Mouse (Mus musculus) adrenal gland, adult (tissue): ENCODE results near the gene Stim1.

ENCODE experiments used
- DNase-seq, 2 experiments: peaks; one replicate each; pipeline ENCODE4 v3.0.0; 2022 to 2023; ENCODE audit warnings: low spot score in 1 of 2; ENCODE audit not compliant: inconsistent age in 2 of 2

Gene Stim1

DNA sequence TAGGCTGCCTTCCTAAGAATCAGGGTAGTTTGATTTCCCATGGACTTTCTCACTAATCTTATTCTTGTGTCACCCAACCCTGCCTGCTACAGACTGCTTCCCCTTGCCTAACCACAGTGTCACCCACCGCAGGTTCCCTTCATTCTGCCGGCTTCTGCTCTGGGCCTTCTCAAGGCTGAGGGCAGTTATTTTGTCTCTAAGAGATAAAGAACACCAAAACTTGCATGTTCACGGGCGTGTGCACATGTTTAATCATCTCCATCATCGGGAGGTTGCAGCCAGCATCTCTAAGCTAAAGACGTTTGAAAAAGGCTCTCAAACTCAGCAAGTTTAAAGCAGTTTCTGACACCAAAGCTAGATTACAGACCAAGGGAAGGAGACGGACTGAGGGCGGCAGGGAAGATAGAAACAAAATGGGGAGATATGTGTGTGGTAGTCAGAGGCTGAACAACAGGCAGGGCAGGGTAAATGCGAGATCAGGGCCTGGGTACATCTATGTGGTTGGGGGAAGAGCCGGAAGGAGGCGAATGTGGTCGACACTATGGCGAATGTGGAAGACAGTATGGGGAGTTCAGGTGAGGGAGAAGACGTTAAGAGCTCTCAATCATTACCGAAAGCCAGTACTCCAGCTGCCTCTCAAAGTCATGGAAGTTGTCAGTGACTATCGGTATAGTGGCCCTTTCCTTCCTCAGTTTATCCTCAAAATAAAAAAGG lies 18.8 kb upstream of the Stim1 start:
- DNase-seq, result peak in 1 of 2 experiments; percentile 56

DNA sequence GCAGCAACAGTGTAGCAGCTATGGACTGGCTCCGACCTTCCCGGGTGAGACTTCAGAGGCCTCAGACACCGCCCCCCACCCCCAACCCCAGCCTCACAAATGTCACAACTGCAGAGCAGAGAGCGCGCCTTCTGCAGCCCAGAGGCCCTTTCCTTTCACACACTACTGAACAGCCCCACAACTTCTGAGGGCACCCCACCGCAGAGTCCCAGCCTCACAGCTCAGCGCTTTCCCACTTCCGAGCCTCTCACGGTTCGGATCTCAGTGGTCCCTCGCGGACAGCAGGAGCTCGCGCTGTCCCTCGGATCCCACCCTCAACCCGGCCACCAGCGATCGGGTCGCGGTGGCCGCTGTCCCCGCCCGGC lies 18.1 kb upstream of the Stim1 start:
- no peak for DNase-seq

DNA sequence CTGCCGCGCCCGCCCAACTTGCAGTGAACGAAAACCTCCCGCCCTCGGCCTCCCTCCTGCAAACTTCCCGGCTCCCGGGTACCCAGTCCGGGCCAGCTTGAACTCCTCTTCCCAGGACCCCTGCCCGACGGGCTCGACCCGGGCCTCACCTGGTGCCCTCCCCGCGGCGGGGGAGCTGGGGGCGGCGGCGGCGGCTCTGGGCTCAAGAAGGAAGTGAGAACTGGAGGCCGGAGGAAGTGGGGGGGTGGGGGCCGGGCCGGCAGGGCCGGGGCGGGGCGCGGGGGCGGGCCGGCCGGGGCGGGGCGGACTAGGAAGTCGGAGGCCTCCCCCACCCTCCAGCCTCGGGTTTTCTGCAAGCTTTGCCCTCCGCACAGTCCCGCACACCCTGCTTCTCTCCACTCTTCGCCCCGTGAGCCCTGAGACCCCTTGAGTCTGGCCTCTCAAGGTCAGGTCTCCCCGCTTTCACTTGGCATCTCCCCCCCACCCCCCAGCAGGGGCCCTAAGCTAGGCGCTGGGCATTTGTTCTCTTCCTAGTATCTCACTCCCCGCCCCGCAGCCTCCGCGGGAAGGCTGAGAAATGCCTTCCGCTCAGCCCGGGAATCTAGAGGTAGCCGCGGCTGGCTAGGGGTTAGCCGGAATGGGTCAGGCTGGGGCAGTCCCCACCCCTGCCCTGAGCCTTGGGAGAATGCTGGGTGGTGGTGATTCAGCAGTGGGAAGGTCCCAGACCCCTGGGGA lies 17.5 kb upstream of the Stim1 start:
- DNase-seq, result peak; percentile 86 to 95

DNA sequence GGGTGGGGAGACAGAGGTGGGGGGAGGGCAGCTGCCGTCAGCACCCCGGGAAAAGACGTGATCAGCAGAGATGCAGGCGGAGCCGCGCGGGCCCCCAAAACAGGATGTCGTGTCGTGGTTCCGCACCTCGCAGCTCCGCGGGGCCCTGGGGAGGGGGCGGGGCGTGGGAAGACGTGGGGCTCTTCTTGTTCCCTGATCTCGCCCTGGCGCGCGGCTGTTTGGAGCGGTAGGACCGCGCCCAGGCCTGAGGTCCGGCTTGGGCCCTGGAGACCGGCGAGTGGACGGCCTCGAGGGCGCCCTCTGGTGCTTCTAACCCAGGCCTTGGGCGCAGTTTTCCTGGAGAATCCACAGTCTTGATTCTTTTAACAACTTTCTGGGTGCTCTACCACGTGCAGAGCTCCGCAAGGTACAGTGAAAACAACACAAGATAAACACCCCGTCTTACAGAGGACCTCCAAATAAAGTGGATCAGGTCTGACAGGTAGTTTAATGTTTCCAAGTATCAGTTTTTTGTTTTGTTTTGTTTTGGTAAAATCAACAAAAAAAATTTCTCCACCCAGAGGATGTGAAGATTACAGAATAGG lies 16.9 kb upstream of the Stim1 start:
- DNase-seq, result peak; percentile 94 to 98

DNA sequence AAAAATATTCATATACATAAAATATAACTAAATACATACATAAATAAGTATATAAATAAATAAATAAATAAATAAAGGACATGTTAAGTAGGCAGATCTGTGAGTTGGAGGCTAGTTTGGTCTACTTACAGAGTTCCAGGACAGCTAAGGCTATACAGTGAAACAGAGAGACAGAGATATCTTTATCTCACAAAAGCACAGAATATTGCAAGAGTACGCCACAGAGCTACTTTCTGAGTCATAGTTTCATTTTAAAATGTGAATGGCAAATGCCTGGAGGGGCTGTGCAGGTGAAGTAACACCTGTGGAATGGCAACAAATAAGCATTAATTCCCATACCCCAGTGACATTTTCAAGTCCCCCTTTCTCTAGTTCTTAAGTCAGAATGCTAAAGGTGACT lies 14.0 kb upstream of the Stim1 start:
- no peak for DNase-seq

DNA sequence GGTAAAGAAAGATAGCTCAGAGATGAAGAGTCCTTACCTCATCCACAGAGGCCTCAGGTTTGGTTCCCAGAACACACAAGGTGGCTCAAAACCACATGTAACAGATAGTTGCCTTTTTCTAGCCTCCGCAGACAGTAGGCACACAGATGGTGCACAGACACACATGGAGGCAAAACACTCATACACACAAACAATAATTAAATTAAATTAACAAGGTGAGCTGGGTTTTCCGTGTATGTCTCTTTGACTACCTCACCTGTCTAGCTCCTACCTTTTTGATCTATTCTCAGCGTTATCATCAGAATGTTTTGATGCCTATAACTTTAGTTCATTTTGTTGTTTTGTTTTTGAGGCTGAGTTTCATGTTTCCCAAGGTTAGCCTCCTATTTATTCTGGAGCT lies 11.7 kb upstream of the Stim1 start, which contains the start of gene Rhog:
Gene Rhog, minus strand, starts transcription at position 101 of the 400 bp plus-strand sequence.
- no peak for DNase-seq

DNA sequence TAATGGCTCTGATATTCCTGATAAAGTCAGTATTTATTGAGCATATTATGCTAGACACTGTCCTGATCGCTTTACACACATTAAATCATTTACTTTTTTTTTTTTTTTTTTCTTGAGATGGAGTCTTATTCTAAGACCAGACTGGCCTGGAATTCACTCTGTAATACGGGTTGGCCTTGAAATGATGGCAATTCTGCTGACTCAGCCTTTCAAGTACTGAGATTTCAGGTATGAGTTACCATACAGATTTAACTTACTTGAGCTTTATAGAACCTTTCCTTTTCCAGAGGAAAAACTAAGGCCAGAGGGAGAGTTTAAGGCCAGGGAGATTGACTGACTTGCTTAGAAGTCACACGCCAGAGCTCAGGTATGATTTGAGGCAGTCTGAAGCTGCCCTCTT lies 11.0 kb upstream of the Stim1 start:
- DNase-seq, result no peak

DNA sequence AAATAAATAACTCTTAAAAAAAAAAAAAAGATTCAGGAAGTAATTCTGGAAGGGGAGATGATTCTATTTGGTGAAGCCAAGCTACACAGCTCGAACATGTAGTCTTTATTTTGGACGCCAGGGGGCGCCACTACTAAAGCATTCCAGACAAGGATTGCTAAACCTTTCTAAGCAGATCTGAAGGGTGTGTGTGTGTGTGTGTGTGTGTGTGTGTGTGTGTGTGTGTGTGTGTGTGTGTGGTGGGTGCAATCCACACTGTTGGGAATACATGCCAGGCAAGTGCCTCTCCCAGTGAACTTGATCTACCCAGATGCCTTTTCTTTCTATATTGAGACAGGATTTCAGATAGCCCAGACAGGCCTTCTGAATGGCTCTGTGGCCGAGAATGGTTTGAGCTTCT lies 9.4 kb upstream of the Stim1 start:
- peak; percentile 66 to 92 for DNase-seq

DNA sequence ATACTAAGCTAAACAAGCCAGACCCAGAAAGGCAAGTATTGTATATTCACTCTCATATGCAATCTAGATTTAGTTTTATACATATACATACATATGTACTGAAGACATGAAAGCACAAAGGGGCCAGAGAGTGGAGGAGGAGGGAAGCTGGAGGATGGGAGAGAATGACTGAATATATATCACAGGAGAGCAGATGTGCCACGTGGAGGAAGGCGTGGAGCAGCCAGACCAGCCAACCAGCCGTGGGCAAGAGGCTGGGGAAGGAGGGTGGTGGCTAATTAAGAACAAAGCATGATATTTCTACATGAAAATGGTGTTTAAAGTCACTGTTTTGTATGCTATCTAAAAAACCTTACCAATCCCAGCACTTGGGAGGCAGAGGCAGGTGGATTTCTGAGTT lies 8.9 kb upstream of the Stim1 start:
- no peak for DNase-seq

DNA sequence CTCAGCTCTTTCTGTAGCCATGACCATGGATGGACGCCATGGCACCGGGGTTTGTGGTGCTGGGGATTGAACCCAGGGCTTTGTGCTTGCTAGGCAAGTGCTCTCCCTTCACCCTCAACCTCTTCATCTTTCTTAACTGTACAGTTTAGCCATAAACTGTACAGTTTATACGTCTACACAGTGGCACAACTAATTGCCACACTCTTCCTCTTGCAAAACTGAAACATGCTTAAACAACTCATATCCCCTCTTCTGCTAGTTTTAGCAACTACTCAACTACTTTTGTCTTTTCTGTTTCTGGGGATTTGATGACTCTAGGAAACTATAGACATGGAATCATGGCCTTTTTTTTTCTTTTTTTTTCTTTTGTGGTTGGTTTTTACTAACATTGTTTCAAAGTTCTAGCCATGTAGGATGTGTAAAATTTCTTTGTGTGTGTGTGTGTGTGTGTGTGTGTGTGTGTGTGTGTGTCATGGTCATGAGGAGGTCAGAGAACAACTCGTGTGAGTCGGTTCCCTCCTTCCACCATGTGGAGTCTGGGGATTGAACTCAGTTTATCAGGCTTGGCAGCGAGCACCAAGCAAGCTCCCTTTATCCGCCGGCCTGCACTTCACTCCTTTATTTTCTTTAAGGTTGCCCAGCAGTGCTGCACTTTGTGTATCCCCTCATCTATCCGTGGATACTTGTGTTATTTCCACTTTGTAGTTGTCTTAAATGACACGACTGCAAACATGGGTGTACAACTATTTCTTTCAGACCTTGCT lies 7.7 kb upstream of the Stim1 start:
- no peak for DNase-seq

DNA sequence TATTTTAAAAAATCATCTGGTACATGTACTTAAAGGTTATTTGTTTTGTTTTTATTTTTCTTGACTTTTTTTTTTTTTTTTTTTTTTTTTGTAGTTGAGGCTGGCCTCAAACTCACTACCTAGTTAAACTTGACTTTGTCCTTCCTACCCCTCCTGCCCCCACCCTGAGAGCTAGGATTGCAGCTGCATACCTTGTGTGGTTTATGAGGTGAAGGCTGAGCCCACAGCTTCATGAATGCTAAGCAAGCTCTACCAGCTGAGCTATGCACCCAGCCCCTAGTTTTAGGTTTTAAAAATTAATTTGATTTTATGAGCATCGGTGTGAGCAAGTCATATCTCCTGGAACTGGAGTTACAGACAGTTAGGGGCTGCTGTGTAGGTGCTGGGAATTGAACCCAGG lies 7.1 kb upstream of the Stim1 start:
- DNase-seq, result no peak

DNA sequence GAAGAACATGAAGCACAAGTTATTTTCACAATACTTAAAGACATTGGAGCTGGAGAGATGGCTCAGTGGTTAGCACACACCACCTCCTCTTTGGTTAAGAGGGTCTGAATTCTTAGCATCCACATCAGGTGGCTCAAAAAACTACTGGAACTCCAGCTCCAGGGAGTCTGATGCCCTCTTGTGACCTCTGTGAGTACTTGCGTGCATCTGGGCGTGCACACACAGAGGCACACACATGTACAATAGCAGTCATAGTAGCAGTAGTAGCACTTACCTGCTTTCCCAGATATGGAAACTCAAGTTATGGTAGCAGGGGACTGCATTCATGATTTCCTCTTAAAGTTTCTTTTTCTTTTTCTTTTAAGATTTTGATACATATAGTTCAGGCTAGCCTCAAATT lies 4.6 kb upstream of the Stim1 start:
- DNase-seq, result no peak

DNA sequence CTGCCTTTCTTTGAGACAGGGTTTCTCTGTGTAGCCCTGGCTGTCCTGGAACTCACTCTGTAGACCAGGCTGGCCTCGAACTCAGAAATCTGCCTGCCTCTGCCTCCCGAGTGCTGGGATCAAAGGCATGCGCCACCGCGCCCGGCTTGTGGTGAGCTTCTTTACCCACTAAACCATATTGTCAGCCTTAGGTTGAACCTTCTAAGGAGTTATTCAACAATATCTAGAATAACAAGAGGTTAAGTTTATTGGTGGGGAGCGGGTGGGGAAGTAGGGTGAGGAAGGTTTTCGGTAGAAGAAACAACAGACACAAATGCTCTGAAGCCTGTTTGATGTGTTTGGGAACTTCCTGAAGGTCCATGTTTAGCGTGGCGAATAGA lies 1.6 kb upstream of the Stim1 start:
- peak in 1 of 2 experiments; percentile 18 for DNase-seq

DNA sequence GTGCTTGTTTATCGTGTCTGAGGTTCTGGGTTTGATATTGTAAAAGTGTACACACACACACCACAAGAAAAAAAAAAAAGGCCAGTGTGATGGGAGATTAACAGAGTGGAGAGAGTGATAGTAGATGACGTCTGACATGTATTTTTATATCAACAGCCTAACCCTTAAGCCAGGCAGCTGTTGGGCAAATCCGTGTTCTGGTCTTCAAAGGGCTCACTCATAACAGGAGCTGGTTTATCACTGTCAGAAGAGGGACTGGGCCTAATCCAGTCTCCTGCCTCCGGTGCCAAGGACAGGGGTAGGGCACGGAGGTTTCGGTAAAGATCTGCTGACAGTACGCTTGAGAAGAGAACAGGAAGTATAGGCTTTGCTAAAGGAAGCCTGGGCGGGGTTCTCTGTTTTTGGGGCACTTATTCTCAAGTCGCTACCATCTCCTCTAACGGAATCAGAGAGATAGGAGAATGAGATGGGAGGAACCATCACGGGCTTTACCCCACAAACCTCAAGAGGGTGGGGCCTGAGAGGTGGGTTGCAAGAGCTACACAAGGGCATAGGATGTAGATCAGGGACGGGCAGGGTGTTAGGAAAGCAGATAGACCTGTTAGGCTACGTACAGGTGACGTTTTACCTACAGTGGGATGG lies 1.1 kb upstream of the Stim1 start:
- DNase-seq, result no peak

DNA sequence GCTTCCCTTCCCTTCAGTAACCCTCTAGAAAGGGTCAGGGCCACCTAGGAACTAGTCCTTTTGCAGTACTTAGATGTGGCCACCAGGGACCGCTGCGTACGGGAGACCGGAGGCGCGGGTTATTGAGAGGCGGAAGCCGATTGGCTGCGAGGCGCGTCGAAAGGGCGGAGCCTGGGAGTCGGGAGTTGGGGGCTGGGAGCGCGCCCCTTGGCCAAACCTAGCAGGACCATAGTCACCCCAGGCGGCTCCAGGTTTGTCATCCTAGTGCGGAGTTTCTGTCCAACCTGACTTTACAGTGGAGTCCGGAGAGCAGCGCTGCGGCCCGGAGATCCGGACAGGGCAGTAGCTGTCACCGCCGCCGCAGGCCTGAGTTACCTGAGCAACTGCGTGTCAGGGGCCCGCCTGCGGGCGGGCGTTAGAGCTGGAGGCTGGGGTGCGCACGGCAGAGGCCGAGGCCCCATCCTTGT lies 460 bp upstream of the Stim1 start:
- peak; percentile 94 to 99 for DNase-seq

DNA sequence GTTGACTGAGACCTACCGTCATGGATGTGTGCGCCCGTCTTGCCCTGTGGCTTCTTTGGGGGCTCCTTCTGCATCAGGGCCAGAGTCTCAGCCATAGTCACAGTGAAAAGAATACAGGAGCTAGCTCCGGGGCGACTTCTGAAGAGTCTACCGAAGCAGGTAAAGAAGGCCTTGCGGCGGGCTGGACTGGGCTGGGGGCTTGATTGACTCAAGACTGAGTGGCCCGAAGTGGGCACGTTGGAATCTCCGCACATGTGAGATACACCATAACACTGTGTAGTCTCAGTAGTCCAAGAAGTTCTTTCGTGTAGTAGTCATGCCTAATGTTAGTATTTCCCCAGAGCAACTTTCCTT lies 766 bp downstream of the Stim1 start:
- DNase-seq, result no peak

DNA sequence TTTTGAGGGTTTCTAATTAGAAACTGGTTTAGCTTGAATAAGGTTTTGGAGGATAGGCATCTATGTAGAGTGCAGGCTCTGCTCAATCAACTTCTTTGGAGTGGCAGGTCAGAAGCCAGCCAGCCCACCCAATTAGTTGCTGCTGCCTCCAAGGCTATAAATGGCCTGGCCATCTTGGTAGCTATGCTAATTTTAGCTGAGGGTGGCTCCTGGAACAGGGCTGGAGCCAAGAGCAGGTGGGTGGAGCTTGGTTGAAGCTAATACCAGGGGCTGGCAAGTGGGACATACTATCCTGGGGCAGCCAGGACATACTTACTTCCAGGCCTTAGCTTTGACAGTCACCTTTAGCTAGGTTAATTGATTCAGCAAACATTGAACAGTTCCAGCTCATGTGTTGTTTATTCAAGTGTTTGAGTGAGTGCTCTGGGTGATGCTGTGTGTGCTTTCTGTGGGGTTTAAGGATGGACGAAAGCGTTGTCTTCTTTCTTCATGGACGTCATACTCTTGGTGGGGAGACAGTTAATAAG lies 4.9 kb downstream of the Stim1 start:
- DNase-seq, result no peak

DNA sequence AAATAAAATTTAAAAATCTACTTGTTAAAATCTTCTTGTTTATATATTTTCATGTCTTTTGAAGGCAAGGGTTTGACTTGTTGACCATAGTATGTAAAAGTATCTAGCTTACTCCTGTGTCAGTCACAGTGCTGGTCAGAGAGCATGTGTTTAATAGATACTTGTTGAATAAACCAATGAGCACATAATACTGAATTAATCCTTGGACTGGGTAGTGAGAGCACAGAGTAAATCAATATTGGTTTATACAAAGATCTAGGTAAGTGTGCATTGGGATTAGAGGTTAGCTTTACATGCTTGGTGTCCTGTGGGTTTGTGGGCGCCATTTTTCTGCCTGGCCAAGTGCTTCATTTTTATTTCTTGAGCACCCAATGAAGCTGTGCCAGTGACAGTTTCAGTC lies 13.8 kb downstream of the Stim1 start:
- DNase-seq, result no peak

DNA sequence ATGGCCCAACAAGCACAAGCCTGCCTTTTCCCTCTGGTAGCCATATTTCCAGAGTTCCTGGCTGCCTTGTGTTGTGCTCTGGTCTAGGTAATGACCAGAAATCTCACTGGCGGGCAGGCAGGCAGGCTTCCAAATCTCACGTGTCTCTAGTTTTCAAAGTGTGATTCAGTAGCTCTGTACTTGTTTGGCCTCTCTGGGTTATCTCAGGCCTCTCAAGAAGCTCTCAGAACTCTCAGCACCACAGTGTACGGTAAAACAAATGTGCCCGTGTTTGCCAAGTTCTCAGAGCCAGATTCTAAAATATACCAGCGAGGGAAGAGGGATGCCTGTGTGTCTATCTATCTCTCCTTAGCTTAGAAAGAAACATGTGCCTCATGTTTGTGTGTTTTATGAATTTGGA lies 14.7 kb downstream of the Stim1 start:
- DNase-seq, result no peak

DNA sequence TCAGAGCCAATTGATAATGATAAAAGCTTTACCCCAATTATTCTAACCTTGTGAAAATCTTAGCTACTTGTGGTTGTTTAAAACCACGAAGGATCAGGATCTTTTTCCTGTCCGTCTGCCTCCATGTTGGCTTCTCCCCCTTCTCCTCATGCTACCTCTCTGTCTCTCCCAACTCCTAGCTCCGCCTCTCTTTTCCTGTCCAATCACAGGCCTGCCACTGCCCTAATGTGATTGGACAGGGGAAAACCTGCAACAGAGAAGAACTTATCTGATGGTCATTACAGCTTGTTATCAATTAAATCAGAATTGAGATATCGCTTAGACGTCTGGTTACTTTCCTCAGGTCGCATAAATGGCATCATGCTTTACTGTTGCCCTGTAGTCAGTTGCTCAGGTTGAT lies 21.9 kb downstream of the Stim1 start:
- no peak for DNase-seq

DNA sequence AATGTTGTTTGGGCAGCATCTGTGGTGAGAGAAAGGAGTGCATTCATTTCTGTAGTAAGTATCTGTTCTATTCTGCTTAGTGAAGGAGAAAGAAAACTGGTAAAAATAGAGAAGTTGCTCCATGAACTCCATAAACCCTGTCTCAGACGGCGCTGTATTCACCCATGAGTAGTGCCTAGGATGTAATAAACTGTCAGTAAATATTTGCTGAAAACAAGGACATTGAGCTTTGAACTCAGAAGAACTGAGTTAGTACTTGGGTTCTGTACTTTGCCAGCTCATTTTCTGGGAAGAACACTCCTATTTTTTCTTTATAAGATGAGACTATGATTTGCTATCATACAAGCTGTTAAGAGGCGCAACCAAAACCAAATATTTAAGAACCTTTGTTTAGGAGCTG lies 24.6 kb downstream of the Stim1 start:
- DNase-seq, result no peak
